Mouse (Mus musculus): Measurements from ENCODE around the gene Olfr1411. TPM values are rescaled to one million over a fixed set of nuclear protein-coding genes. Genes with fewer than 3 reads are reported as not detected.
A peak's percentile ranks its signal among the peaks of the same experiment; 100 is the strongest.

Olfr1411 gene
- total RNA-seq, 2 experiments from 2014 or later = not detected

- no peak for DNase-seq (ENCODE audit: low spot score)
- intact Hi-C loops (cut with DNase I) = no loop called here
Observed at GRCm38 (mm10) chr1:92637501-92638172, 43.4 kb downstream of the Olfr1411 start.

GRCm38 (mm10) chr1:92638181-92638580 lies 44.0 kb downstream of the Olfr1411 start:
- intact Hi-C loops (cut with DNase I) = no loop called here
- DNase-seq (ENCODE audit: low spot score) = no peak

GRCm38 (mm10) chr1:92638736-92639135 lies 44.5 kb downstream of the Olfr1411 start:
- intact Hi-C loops (cut with DNase I) = no loop called here
- no peak for DNase-seq (ENCODE audit: low spot score)

- intact Hi-C loops (cut with DNase I) = loop anchor here (5.0 kb wide), 1 partner anchor 168 kb away; the partner anchor contains the start of gene Ndufa10
- no peak for DNase-seq (ENCODE audit: low spot score)
Observed at GRCm38 (mm10) chr1:92640393-92640792, 46.2 kb downstream of the Olfr1411 start.

GRCm38 (mm10) chr1:92641514-92642272 lies 47.5 kb downstream of the Olfr1411 start, which contains the start of gene Cops9:
Cops9 (minus strand) TSS chr1:92641985.
- intact Hi-C loops (cut with DNase I) = loop anchor here (5.0 kb wide), 1 partner anchor 169 kb away; the partner anchor contains the start of gene Ndufa10
- peak; percentile 72 for DNase-seq (ENCODE audit: low spot score)

GRCm38 (mm10) chr1:92643691-92644090 lies 49.5 kb downstream of the Olfr1411 start:
- intact Hi-C loops (cut with DNase I) = loop anchor here (5.0 kb wide), 1 partner anchor 171 kb away; the partner anchor contains the start of gene Ndufa10
- DNase-seq (ENCODE audit: low spot score) = no peak

- no peak for DNase-seq (ENCODE audit: low spot score)
- intact Hi-C loops (cut with DNase I) = loop anchor here (5.0 kb wide), 2 partner anchors 173 to 187 kb away; partner anchors contain the start of genes Gpc1 and Ndufa10
Observed at GRCm38 (mm10) chr1:92644916-92645315, 50.7 kb downstream of the Olfr1411 start.

GRCm38 (mm10) chr1:92646111-92646510 lies 51.9 kb downstream of the Olfr1411 start:
- DNase-seq (ENCODE audit: low spot score) = no peak
- intact Hi-C loops (cut with DNase I) = loop anchor here (5.0 kb wide), 1 partner anchor 186 kb away; the partner anchor contains the start of gene Gpc1

GRCm38 (mm10) chr1:92646601-92647000 lies 52.4 kb downstream of the Olfr1411 start:
- DNase-seq (ENCODE audit: low spot score) = no peak
- intact Hi-C loops (cut with DNase I) = loop anchor here (5.0 kb wide), 1 partner anchor 186 kb away; the partner anchor contains the start of gene Gpc1

- intact Hi-C loops (cut with DNase I) = loop anchor here (5.0 kb wide), 1 partner anchor 185 kb away; the partner anchor contains the start of gene Gpc1
- DNase-seq (ENCODE audit: low spot score) = no peak
Observed at GRCm38 (mm10) chr1:92647026-92647425, 52.8 kb downstream of the Olfr1411 start.

Other genes with a start within 250 kb of the Olfr1411 start
- gene Ndufa10, start 120.6 kb upstream of the Olfr1411 start, total RNA-seq (2021) = 1,000 to 10,000 TPM; 1,015 to 1,018 TPM
- not detected for gene Olfr1416, start 109.3 kb upstream of the Olfr1411 start, total RNA-seq (2021)
- gene Olfr1415, start 98.3 kb upstream of the Olfr1411 start, total RNA-seq (2021) = not detected
- not detected for gene Olfr1414, start 75.8 kb upstream of the Olfr1411 start, total RNA-seq (2021)
- gene Olfr1413, start 23.1 kb upstream of the Olfr1411 start, total RNA-seq (2021) = not detected
- not detected for gene Olfr1412, start 8.6 kb upstream of the Olfr1411 start, total RNA-seq (2021)
- not detected for gene Olfr1410, start 11.4 kb downstream of the Olfr1411 start, total RNA-seq (2021)
- gene Olfr12, start 23.4 kb downstream of the Olfr1411 start, total RNA-seq (2021) = not detected
- 100 to 1,000 TPM; 218 to 222 TPM for gene Cops9, start 47.6 kb downstream of the Olfr1411 start, total RNA-seq (2021)
- not detected for gene Otos, start 54.4 kb downstream of the Olfr1411 start, total RNA-seq (2021)
- gene Gpc1, start 237.2 kb downstream of the Olfr1411 start, total RNA-seq (2021) = 100 to 1,000 TPM; 366 to 368 TPM